Mouse (Mus musculus) adrenal gland, adult 2 months (tissue): ENCODE results near the gene Mgrn1. TPM values are rescaled to one million over a fixed set of nuclear protein-coding genes. Genes with fewer than 3 reads are reported as not detected.

Experiments
- DNase-seq: peaks from one replicate; pipeline ENCODE4 v3.0.0; 2021
- polyA plus RNA-seq: library from polyadenylated mRNA; depleted of rRNA; stranded (reverse); fragments of >200 nt; gene quantifications from 2 replicates; pipeline ENCODE4 v1.2.3, GENCODE M21; 2012; rRNA removed
- total RNA-seq, 2 experiments: library from RNA; stranded (reverse); gene quantifications; 2 replicates each; pipeline ENCODE4 v1.2.3; 2021

Mgrn1 gene
- total and polyA plus RNA-seq, 3 experiments, result 79.3 to 157 (median 87.4) TPM

- DNase-seq, result peak; percentile 36
Observed at GRCm38 (mm10) chr16:4979755-4980380, 93.8 kb downstream of the Mgrn1 start.

GRCm38 (mm10) chr16:4984717-4985116 is 98.7 kb downstream of the Mgrn1 start:
- no peak for DNase-seq

Other genes with a start within 250 kb of the Mgrn1 start
- 10 to 100 TPM in 1 of 2 experiments, 1 to 10 TPM in 1; 8.4 to 15.4 TPM for gene Vasn, start 246.3 kb upstream of the Mgrn1 start, total RNA-seq
- 28.1 and 30.9 TPM in 2 replicates for gene Vasn, start 246.3 kb upstream of the Mgrn1 start, polyA plus RNA-seq
- gene Dnaja3, start 246.3 kb upstream of the Mgrn1 start, total RNA-seq, result 100 to 1,000 TPM; 122 to 148 TPM
- gene Dnaja3, start 246.3 kb upstream of the Mgrn1 start, polyA plus RNA-seq, result 33.2 and 37.5 TPM in 2 replicates
- 10 to 100 TPM; 27.3 to 35.5 TPM for gene Coro7, start 206.5 kb upstream of the Mgrn1 start, total RNA-seq
- gene Coro7, start 206.5 kb upstream of the Mgrn1 start, polyA plus RNA-seq, result 58.0 and 60.3 TPM in 2 replicates
- 1 to 10 TPM; 2.9 to 5.2 TPM for gene Nmral1, start 166.9 kb upstream of the Mgrn1 start, total RNA-seq
- 2.4 and 2.5 TPM in 2 replicates for gene Nmral1, start 166.9 kb upstream of the Mgrn1 start, polyA plus RNA-seq
- 10 to 100 TPM; 87.1 to 92.8 TPM for gene Hmox2, start 159.9 kb upstream of the Mgrn1 start, total RNA-seq
- 21.3 and 30.2 TPM in 2 replicates for gene Hmox2, start 159.9 kb upstream of the Mgrn1 start, polyA plus RNA-seq
- gene Cdip1, start 96.0 kb upstream of the Mgrn1 start, total RNA-seq, result 100 to 1,000 TPM; 105 to 130 TPM
- 400 and 500 TPM in 2 replicates for gene Cdip1, start 96.0 kb upstream of the Mgrn1 start, polyA plus RNA-seq
- gene 4930562C15Rik, start 50.8 kb upstream of the Mgrn1 start, total RNA-seq, result not detected
- gene 4930562C15Rik, start 50.8 kb upstream of the Mgrn1 start, polyA plus RNA-seq, result not detected in 2 replicates
- gene Ubald1, start 5.9 kb upstream of the Mgrn1 start, total RNA-seq, result 10 to 100 TPM; 32.8 to 37.8 TPM
- 59.7 and 68.0 TPM in 2 replicates for gene Ubald1, start 5.9 kb upstream of the Mgrn1 start, polyA plus RNA-seq
- 10 to 100 TPM; 50.6 to 67.6 TPM for gene Nudt16l1, start 52.5 kb downstream of the Mgrn1 start, total RNA-seq
- gene Nudt16l1, start 52.5 kb downstream of the Mgrn1 start, polyA plus RNA-seq, result 125 and 130 TPM in 2 replicates
- gene Anks3, start 78.0 kb downstream of the Mgrn1 start, total RNA-seq, result 10 to 100 TPM; 30.8 to 33.9 TPM
- gene Anks3, start 78.0 kb downstream of the Mgrn1 start, polyA plus RNA-seq, result 39.2 and 45.3 TPM in 2 replicates
- not detected for gene Sept12, start 111.6 kb downstream of the Mgrn1 start, total RNA-seq
- gene Sept12, start 111.6 kb downstream of the Mgrn1 start, polyA plus RNA-seq, result not detected in 2 replicates
- not detected for gene Smim22, start 121.0 kb downstream of the Mgrn1 start, total RNA-seq
- gene Smim22, start 121.0 kb downstream of the Mgrn1 start, polyA plus RNA-seq, result 0.38 TPM in 1 of 2 replicates, not detected in the other
- gene Rogdi, start 127.3 kb downstream of the Mgrn1 start, total RNA-seq, result 10 to 100 TPM; 16.9 to 28.1 TPM
- gene Rogdi, start 127.3 kb downstream of the Mgrn1 start, polyA plus RNA-seq, result 83.9 and 99.3 TPM in 2 replicates
- gene Glyr1, start 163.6 kb downstream of the Mgrn1 start, total RNA-seq, result 10 to 100 TPM; 92.6 to 96.5 TPM
- gene Glyr1, start 163.6 kb downstream of the Mgrn1 start, polyA plus RNA-seq, result 51.7 and 71.3 TPM in 2 replicates
- gene Ubn1, start 163.8 kb downstream of the Mgrn1 start, total RNA-seq, result 10 to 100 TPM; 25.2 to 34.0 TPM
- 18.6 and 18.9 TPM in 2 replicates for gene Ubn1, start 163.8 kb downstream of the Mgrn1 start, polyA plus RNA-seq
- 1 to 10 TPM; 2.0 to 6.5 TPM for gene Ppl, start 246.2 kb downstream of the Mgrn1 start, total RNA-seq
- gene Ppl, start 246.2 kb downstream of the Mgrn1 start, polyA plus RNA-seq, result 0.59 and 0.66 TPM in 2 replicates